Mouse (Mus musculus) frontal cortex, adult 2 months (tissue): ENCODE measurements around the gene Igf1r. TPM values are rescaled to one million over a fixed set of nuclear protein-coding genes. Genes with fewer than 3 reads are reported as not detected.
A peak's percentile ranks its signal among the peaks of the same experiment; 100 is the strongest.

Experiments used
- DNase-seq, 2 experiments: peaks; one replicate each; pipeline ENCODE4 v3.0.0; 2022; ENCODE audit warnings: low spot score in 1 of 2; ENCODE audit errors: extremely low spot score in 1 of 2
- polyA plus RNA-seq: library from polyadenylated mRNA; depleted of rRNA; stranded (reverse); fragments of >200 nt; gene quantifications from 2 replicates; pipeline ENCODE4 v1.2.3, GENCODE M21; 2012

The Igf1r gene
- polyA plus RNA-seq, 1 experiment = 24.4 TPM

- DNase-seq = no peak
Observed at GRCm38 (mm10) chr7:68072524-68073459, 120.2 kb downstream of the Igf1r start.

- DNase-seq = no peak
Observed at GRCm38 (mm10) chr7:68073460-68073806, 120.8 kb downstream of the Igf1r start.

- DNase-seq = no peak
Observed at GRCm38 (mm10) chr7:68074748-68075147, 122.1 kb downstream of the Igf1r start.

GRCm38 (mm10) chr7:68075401-68075800, 122.8 kb downstream of the Igf1r start:
- DNase-seq = no peak

- no peak for DNase-seq
Observed at GRCm38 (mm10) chr7:68080122-68080845, 127.7 kb downstream of the Igf1r start.

GRCm38 (mm10) chr7:68085338-68085737, 132.7 kb downstream of the Igf1r start:
- DNase-seq = peak in 1 of 2 experiments; percentile 51

- DNase-seq = no peak
Observed at GRCm38 (mm10) chr7:68085870-68086341, 133.3 kb downstream of the Igf1r start.

GRCm38 (mm10) chr7:68087496-68087895, 134.9 kb downstream of the Igf1r start:
- DNase-seq = no peak

GRCm38 (mm10) chr7:68088825-68089224, 136.2 kb downstream of the Igf1r start:
- DNase-seq = peak; percentile 66 to 72

- no peak for DNase-seq
Observed at GRCm38 (mm10) chr7:68089725-68090124, 137.1 kb downstream of the Igf1r start.

GRCm38 (mm10) chr7:68090576-68090975, 137.9 kb downstream of the Igf1r start:
- peak in 1 of 2 experiments; percentile 53 for DNase-seq

- no peak for DNase-seq
Observed at GRCm38 (mm10) chr7:68092304-68092978, 139.8 kb downstream of the Igf1r start.

- DNase-seq = no peak
Observed at GRCm38 (mm10) chr7:68093817-68094216, 141.2 kb downstream of the Igf1r start.

- DNase-seq = no peak
Observed at GRCm38 (mm10) chr7:68095574-68095973, 142.9 kb downstream of the Igf1r start.

- no peak for DNase-seq
Observed at GRCm38 (mm10) chr7:68096411-68096810, 143.8 kb downstream of the Igf1r start.

GRCm38 (mm10) chr7:68097081-68097836, 144.6 kb downstream of the Igf1r start:
- no peak for DNase-seq

- peak; percentile 55 to 78 for DNase-seq
Observed at GRCm38 (mm10) chr7:68098098-68098497, 145.5 kb downstream of the Igf1r start.

- DNase-seq = no peak
Observed at GRCm38 (mm10) chr7:68100388-68100787, 147.8 kb downstream of the Igf1r start.

- DNase-seq = peak; percentile 39 to 45
Observed at GRCm38 (mm10) chr7:68102456-68103177, 150.0 kb downstream of the Igf1r start.

GRCm38 (mm10) chr7:68103178-68103530, 150.5 kb downstream of the Igf1r start:
- no peak for DNase-seq
